Mouse (Mus musculus) hindbrain, postnatal 0 days (tissue): ENCODE data around the gene Zfp46. TPM values are rescaled to one million over a fixed set of nuclear protein-coding genes. Genes with fewer than 3 reads are reported as not detected.

Experiments used
- ATAC-seq: fragments of 200-750 bp; cut with Nextera tagmentation; 2 replicates; pipeline ENCODE4 v1.8.0; 2017; ENCODE audit warnings: mild to moderate bottlenecking, moderate TSS enrichment, moderate library complexity
- DNase-seq: peaks from one replicate; pipeline ENCODE4 v3.0.0-alpha.2; 2015; ENCODE audit warnings: low spot score
- H3K27ac ChIP-seq: fragments of 300-500 bp; sonication (generic); 2 replicates; pipeline ENCODE4 v1.5.1; 2014; ENCODE audit warnings: mild to moderate bottlenecking
- H3K27me3 ChIP-seq: fragments of 300-500 bp; sonication (generic); 2 replicates; pipeline ENCODE4 v1.6.1; 2014; ENCODE audit warnings: low read length, mixed read lengths; ENCODE audit not compliant: insufficient read depth
- H3K36me3 ChIP-seq: fragments of 300-500 bp; sonication (generic); 2 replicates; pipeline ENCODE4 v1.6.1; 2014; ENCODE audit warnings: low read length, mixed read lengths; ENCODE audit not compliant: insufficient read depth
- H3K4me1 ChIP-seq: fragments of 300-500 bp; sonication (generic); 2 replicates; pipeline ENCODE4 v1.6.1; 2014; ENCODE audit warnings: antibody characterized with exemption, low read length, mixed read lengths; ENCODE audit not compliant: insufficient read depth
- H3K4me2 ChIP-seq: fragments of 300-500 bp; sonication (generic); 2 replicates; pipeline ENCODE4 v1.6.1; 2014; ENCODE audit warnings: low read depth, mild to moderate bottlenecking, low read length, moderate library complexity, mixed read lengths
- H3K4me3 ChIP-seq: fragments of 300-500 bp; sonication (generic); 2 replicates; pipeline ENCODE4 v1.5.1; 2014; ENCODE audit warnings: low read length
- H3K9ac ChIP-seq: fragments of 300-500 bp; sonication (generic); replicated peaks from 2 replicates; pipeline ENCODE4 v1.6.1; 2014; ENCODE audit warnings: mild to moderate bottlenecking, low read length, moderate library complexity, mixed read lengths
- H3K9me3 ChIP-seq: fragments of 300-500 bp; sonication (generic); 2 replicates; pipeline ENCODE4 v1.6.1; 2016; ENCODE audit warnings: low read length, mixed read lengths
- CTCF ChIP-seq: IDR thresholded peaks from 2 replicates; pipeline ENCODE4 v1.5.1; 2016; ENCODE audit warnings: antibody characterized with exemption, control low read depth, low read depth
- WGBS: fragments of 180-500 bp; shearing (Covaris S2); extraction: QIAGEN DNeasy Blood & Tissue Kit; methylation state at CpG from one replicate; pipeline ENCODE4 v1.1.7; 2014; 5-methylcytosine and 5-hydroxymethylcytosine counted together
- polyA plus RNA-seq: library from polyadenylated mRNA; unstranded; fragments of >200 nt; fragmentation: Nextera tagmentation; extraction: Ambion mirVana; gene quantifications from 2 replicates; pipeline ENCODE4 v1.2.1, GENCODE M21; 2015
- total RNA-seq: library from RNA; depleted of rRNA; stranded (reverse); fragments of >200 nt; gene quantifications from 2 replicates; pipeline ENCODE4 v1.2.3, GENCODE M21; 2014

Gene Zfp46
- total and polyA plus RNA-seq, 2 experiments from 2014 or later = 22.4 to 53.4 TPM

DNA sequence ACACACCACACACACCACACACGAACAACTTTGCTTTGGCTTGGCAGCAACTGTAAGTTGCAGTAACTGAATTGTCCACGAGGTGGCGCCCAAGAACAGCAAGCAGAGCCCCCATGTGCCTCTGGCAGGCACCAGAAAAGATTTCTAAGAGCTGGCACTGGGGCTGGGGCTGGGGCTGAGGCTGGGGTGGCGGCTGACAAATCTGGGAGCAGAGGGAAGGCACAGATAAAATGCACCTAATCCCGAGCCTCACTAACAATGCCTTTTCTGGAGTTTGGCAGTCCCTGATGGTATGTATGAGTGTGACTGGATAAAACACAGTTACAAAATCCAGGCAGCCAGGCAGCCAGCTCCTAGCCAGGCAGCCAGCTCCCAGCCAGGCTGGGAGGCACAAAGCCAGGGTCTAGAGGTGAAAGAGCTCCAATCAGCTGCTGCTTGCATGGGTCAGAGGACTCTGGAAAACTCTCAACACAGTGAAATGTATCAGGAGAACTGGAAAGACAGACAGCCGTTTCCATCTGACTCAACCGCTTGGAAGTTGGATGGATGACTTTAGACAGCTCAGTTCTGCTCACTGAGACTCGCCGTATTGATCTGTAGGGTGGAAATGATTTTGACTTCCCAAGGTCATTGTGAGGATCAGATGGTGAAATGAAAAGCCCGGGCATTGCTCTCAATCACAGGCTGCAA is 23.8 kb upstream of the Zfp46 start:
- H3K4me2 ChIP-seq = no peak overlapping the region
- H3K4me1 ChIP-seq = no peaks in the 10 kb centered on the region
- no peaks in the 10 kb centered on the region for H3K27me3 ChIP-seq
- WGBS = 30% methylated on average over 10 of the region's 10 CpGs
- peak; percentile 81; the same call in 1 of the 2 replicates for ATAC-seq
- no peak overlapping the region for H3K4me3 ChIP-seq
- H3K27ac ChIP-seq = no peak overlapping the region; the same call in 1 of the 2 replicates
- no peaks in the 10 kb centered on the region for H3K9me3 ChIP-seq
- DNase-seq = peak; percentile 90
- peak; percentile 96 for TF ChIP-seq CTCF
- H3K36me3 ChIP-seq = no peaks in the 10 kb centered on the region
- H3K9ac ChIP-seq = no peak overlapping the region

GRCm38 (mm10) chr4:136261912-136262311 is 22.6 kb upstream of the Zfp46 start:
- H3K9ac ChIP-seq = no peak overlapping the region
- 77% methylated on average over 10 of the region's 10 CpGs for WGBS
- H3K9me3 ChIP-seq = no peaks in the 10 kb centered on the region
- H3K4me2 ChIP-seq = no peak overlapping the region
- TF ChIP-seq CTCF = no peak
- ATAC-seq (no peak), DNase-seq (no peak)
- no peak overlapping the region for H3K4me3 ChIP-seq
- no peak overlapping the region for H3K27ac ChIP-seq
- H3K27me3 ChIP-seq = no peaks in the 10 kb centered on the region
- H3K36me3 ChIP-seq = no peaks in the 10 kb centered on the region
- no peaks in the 10 kb centered on the region for H3K4me1 ChIP-seq

- H3K4me2 ChIP-seq = no peak overlapping the region
- 90% methylated on average over 4 of the region's 4 CpGs for whole genome bisulfite sequencing
- no peak overlapping the region for H3K4me3 ChIP-seq
- no peak overlapping the region for H3K9ac ChIP-seq
- DNase-seq (no peak), ATAC-seq (no peak)
- H3K36me3 ChIP-seq = no peaks in the 10 kb centered on the region
- no peak overlapping the region for H3K27ac ChIP-seq
- H3K9me3 ChIP-seq = no peaks in the 10 kb centered on the region
- no peaks in the 10 kb centered on the region for H3K4me1 ChIP-seq
- no peak for TF ChIP-seq CTCF
- no peaks in the 10 kb centered on the region for H3K27me3 ChIP-seq
Observed at GRCm38 (mm10) chr4:136263555-136263954, 20.9 kb upstream of the Zfp46 start.

DNA sequence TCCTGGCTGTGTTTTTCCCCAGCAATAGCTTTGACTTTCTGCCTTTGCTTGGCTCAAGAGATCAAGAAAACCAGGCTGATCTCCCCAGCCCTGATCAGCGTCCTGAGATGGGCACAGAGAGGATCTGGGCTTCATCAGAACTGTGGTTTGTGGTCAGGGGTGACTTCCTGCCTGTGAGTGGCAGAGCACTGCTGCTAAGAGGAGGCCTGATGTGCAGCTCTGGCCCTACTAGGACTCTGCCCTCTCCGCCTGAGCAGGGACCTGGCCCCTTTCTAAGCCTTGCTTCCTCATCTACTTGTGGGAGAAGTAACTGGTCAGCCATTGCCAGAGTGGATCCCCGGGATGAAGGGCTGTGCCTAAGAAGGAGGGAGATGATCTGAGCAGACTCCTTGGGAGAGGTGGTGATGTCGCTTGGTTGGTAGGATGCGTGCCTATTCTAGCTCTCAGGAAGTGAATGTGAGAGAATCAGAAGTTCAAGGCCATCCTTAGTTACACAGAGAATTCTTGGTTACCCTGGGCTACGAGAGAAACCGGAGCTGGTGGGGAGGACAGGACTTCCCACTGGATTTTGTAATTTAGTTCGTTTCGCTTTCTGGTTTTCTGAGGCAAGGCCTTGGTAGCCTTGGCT is 17.7 kb upstream of the Zfp46 start:
- ATAC-seq (no peak), DNase-seq (no peak)
- Histone ChIP-seq H3K4me2 (no peak overlapping the region), H3K4me3 (no peak overlapping the region), H3K9me3 (no peaks in the 10 kb centered on the region), H3K4me1 (no peaks in the 10 kb centered on the region), H3K36me3 (no peaks in the 10 kb centered on the region), H3K27me3 (no peaks in the 10 kb centered on the region), H3K27ac (no peak overlapping the region), H3K9ac (no peak overlapping the region)
- WGBS = 78% methylated on average over 9 of the region's 9 CpGs
- no peak for TF ChIP-seq CTCF

DNA sequence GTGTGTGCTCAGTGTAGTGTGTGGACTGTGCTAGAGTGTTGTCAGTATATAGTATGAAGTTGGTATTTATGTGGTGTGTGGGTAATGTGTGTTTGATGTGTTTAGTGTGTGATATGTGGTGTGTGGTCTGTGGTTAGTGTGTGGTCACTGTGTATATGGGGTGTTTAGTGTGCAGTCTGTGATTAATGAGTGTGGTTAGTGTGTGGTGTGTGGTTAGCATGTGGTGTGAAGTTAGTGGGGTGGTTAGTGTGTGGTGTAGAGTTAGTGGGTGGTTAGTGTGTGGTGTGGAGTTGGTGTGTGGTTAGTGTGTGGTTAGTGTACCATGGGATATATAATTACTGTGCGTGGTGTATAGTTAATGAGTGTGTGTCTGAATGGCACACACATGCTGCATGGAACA is 15.6 kb upstream of the Zfp46 start:
- 96% methylated on average over 1 of the region's 1 CpGs for WGBS
- Histone ChIP-seq H3K9me3 (no peaks in the 10 kb centered on the region), H3K27me3 (no peaks in the 10 kb centered on the region), H3K27ac (no peak overlapping the region), H3K36me3 (no peaks in the 10 kb centered on the region), H3K4me1 (no peaks in the 10 kb centered on the region), H3K4me2 (no peak overlapping the region), H3K4me3 (no peak overlapping the region), H3K9ac (no peak overlapping the region)
- DNase-seq = no peak
- TF ChIP-seq CTCF = no peak
- ATAC-seq = no peak

DNA sequence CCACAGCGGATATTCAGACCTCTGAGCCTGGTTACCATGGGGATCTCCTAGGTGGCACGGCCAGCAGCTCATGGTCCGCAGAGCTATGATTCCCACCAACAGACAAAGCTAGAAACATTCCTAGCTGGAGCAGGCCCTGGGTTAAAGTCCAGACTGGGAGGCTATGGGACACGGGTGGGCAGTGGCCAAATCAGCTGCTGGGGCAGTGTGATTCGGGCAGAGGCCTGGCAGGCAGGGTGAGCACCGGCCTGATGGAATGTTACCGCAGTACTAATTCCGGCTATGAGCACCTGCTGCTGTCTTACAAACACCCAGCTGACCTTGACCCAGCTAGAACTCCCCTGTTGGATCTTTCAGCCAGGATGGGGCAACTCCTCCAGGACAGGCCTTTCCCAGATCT is 13.8 kb upstream of the Zfp46 start:
- ATAC-seq = no peak
- Histone ChIP-seq H3K4me1 (no peaks in the 10 kb centered on the region), H3K27me3 (no peaks in the 10 kb centered on the region), H3K36me3 (no peaks in the 10 kb centered on the region), H3K9me3 (no peaks in the 10 kb centered on the region), H3K4me2 (no peak overlapping the region), H3K27ac (no peak overlapping the region), H3K9ac (no peak overlapping the region), H3K4me3 (no peak overlapping the region)
- 73% methylated on average over 8 of the region's 8 CpGs for WGBS
- TF ChIP-seq CTCF = no peak
- DNase-seq = no peak

DNA sequence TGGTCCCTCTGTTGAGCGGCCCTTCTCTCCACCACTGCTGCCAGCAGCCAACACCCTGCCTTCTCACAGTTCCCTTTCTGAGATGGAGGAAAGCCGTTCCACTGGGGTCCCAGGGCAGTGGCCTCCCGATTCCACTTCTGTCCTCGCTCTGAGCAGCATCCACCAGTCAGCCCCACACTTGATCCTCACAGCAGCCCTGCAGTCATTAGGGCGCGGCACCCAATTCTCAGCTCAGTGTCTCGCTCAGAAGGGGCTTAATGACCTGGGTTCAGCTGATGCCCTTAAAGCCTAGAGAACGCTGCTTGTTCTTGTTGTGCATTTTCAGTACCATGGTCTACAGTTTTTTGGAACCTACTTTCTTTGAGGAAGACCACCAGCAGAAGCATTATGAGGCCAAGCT is 3.4 kb upstream of the Zfp46 start:
- Histone ChIP-seq H3K9ac (no peak overlapping the region), H3K4me2 (no peak overlapping the region), H3K4me1 (peaks cover 18% of the 10 kb centered on the region), H3K27me3 (no peaks in the 10 kb centered on the region), H3K27ac (no peak overlapping the region), H3K36me3 (no peaks in the 10 kb centered on the region), H3K9me3 (no peaks in the 10 kb centered on the region), H3K4me3 (no peak overlapping the region)
- no peak for TF ChIP-seq CTCF
- 87% methylated on average over 8 of the region's 8 CpGs for WGBS
- DNase-seq (no peak), ATAC-seq (no peak)
